Mouse (Mus musculus) liver, embryonic 11.5 days (tissue): ENCODE measurements at regions not wholly inside any gene's neighbourhood (a gene's known extent, or its start where the extent isn't known, plus 50 kb on each side); places are given as distances from the start of the nearest gene placed in this dataset.

Source experiments
- ATAC-seq: fragments of 200-750 bp; cut with Nextera tagmentation; replicated peaks from 2 replicates; pipeline ENCODE4 v1.8.0; 2017; ENCODE audit warnings: moderate number of reproducible peaks, mild to moderate bottlenecking, moderate TSS enrichment, moderate library complexity; ENCODE audit not compliant: low FRiP score
- DNase-seq: peaks from one replicate; pipeline ENCODE4 v3.0.0-alpha.2; 2017; ENCODE audit warnings: low spot score
- H3K27ac ChIP-seq: fragments of 300-500 bp; sonication (generic); 2 replicates; pipeline ENCODE4 v1.5.1; 2014; ENCODE audit warnings: mild to moderate bottlenecking, low read depth, low read length, control low read depth
- H3K27me3 ChIP-seq: fragments of 300-500 bp; sonication (generic); replicated peaks from 2 replicates; pipeline ENCODE4 v1.6.1; 2014; ENCODE audit warnings: low read length, mixed read lengths; ENCODE audit not compliant: control insufficient read depth, insufficient read depth
- H3K36me3 ChIP-seq: fragments of 300-500 bp; sonication (generic); 2 replicates; pipeline ENCODE4 v1.6.1; 2014; ENCODE audit warnings: mild to moderate bottlenecking, low read length, moderate library complexity, mixed read lengths; ENCODE audit not compliant: control insufficient read depth, insufficient read depth
- H3K4me1 ChIP-seq: fragments of 300-500 bp; sonication (generic); replicated peaks from 2 replicates; pipeline ENCODE4 v1.6.1; 2014; ENCODE audit warnings: low read length, mixed read lengths; ENCODE audit not compliant: control insufficient read depth, insufficient read depth
- H3K4me2 ChIP-seq: fragments of 300-500 bp; sonication (generic); 2 replicates; pipeline ENCODE4 v1.6.1; 2014; ENCODE audit warnings: mild to moderate bottlenecking, control low read depth, moderate library complexity
- H3K4me3 ChIP-seq: fragments of 300-500 bp; sonication (generic); 2 replicates; pipeline ENCODE4 v1.5.1; 2014; ENCODE audit warnings: low read depth, low read length, control low read depth
- H3K9ac ChIP-seq: fragments of 300-500 bp; sonication (generic); 2 replicates; pipeline ENCODE4 v1.6.1; 2014; ENCODE audit warnings: low read depth, low read length, control low read depth
- H3K9me3 ChIP-seq: fragments of 300-500 bp; sonication (generic); 2 replicates; pipeline ENCODE4 v1.6.1; 2016; ENCODE audit warnings: low read length, inconsistent platforms, mixed read lengths; ENCODE audit not compliant: control insufficient read depth
- WGBS: fragments of 180-500 bp; shearing (Covaris S2); extraction: QIAGEN DNeasy Blood & Tissue Kit; methylation state at CpG from one replicate; pipeline ENCODE4 v1.1.7; 2014; 5-methylcytosine and 5-hydroxymethylcytosine counted together

DNA sequence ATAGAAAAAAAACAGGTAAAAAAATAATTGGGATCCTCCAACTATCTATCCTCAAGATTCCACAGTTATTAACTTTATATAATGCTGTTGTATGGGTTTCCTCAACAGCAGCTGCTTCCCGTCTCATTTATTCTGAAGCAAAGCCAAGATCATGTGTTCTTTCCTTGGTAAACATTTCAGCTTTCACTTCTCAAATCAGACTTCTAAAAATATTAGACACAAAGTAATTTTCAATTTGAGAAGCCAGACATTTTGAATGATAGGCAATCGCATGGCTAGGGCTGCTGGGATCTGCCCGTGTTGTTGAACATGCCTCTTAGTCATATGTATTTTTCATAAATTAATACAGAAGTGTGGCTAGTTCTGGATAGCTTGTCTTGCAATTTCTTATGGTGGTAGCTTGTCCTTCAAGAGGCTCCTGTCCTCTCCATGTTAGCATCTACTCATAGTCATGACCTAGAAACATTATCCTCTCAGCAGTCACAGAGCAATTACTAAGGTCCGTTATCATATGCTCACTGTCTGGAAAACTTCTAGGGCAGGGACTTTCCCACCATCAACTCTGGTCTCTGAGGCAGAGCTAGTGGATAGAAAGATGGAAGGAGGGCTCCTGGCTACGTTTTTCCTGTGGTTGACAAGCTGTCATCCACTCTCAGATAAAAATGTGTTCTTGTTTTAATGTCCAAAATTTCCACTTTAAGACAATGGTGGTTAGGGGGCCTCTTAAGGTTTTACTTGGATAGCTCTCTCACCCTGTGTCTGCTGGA, 274.6 kb upstream of the Nmur2 start:
- Histone ChIP-seq H3K27ac (no peak overlapping the region), H3K4me1 (no peaks in the 10 kb centered on the region), H3K9ac (no peak overlapping the region), H3K27me3 (no peaks in the 10 kb centered on the region), H3K9me3 (no peaks in the 10 kb centered on the region), H3K4me3 (no peak overlapping the region), H3K36me3 (no peaks in the 10 kb centered on the region), H3K4me2 (no peak overlapping the region)
- ATAC-seq (no peak), DNase-seq (no peak)
- 70% methylated on average over 5 of the region's 5 CpGs for WGBS

DNA sequence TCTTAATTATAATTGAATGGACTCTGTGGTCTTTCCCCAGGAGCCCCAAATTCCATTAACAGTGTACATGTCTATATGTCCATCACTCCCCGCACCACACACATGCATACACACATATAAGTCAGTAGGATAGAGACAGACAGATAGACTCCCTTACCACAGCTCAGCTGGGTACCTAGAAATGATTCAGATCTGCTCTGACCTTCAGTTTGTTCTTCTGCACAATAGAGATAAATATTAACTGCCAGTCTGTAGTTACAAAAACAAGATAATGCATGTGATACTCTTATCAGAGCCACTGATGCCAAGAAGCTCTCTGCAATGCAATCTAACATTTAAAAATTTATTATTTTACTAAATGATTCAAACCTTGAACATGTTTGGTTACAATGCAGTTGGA, 268.7 kb upstream of the Nmur2 start:
- no peak overlapping the region for H3K4me2 ChIP-seq
- WGBS, result 81% methylated on average over 1 of the region's 1 CpGs
- no peak overlapping the region for H3K4me3 ChIP-seq
- H3K4me1 ChIP-seq, result no peaks in the 10 kb centered on the region
- H3K27me3 ChIP-seq, result no peaks in the 10 kb centered on the region
- ATAC-seq, result no peak
- no peak overlapping the region for H3K9ac ChIP-seq
- H3K27ac ChIP-seq, result no peak overlapping the region
- no peak for DNase-seq
- H3K9me3 ChIP-seq, result no peaks in the 10 kb centered on the region
- H3K36me3 ChIP-seq, result no peaks in the 10 kb centered on the region

DNA sequence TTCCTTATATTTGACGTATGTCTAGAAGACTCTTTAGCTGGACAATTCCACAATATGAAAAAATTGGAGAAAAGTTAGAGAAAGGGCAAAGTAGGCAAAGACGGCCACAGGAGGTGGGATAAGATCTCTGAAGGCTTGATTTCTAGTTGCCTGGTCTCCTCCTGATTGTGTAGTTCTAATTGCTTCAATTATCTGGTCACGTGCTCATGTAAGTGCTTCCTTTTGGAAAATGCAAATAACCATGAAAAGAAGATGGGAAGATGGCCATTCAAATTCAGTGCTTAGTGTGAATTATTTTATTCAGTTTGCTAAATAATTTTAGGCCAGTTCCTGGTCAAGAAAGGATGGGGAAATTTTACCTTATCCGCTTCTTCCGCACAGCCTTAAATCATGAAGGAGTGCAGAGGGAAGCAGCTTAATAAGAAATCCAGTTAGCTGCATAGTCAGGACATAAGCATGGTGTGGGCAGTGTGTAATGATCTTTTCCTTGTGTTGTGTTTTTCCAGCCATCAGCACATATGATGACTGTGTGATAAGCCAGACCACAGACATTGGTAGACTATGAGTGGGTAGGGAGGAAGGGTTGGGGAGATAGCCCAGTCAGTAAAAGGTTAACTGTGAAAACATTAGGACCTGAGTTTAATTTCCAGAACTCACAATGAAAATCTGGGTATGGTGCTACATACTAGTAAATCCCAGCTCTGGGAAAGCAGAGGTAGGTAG, 267.7 kb upstream of the Nmur2 start:
- Histone ChIP-seq H3K27me3 (no peaks in the 10 kb centered on the region), H3K4me1 (no peaks in the 10 kb centered on the region), H3K4me2 (no peak overlapping the region), H3K27ac (no peak overlapping the region), H3K9me3 (no peaks in the 10 kb centered on the region), H3K4me3 (no peak overlapping the region), H3K9ac (no peak overlapping the region), H3K36me3 (no peaks in the 10 kb centered on the region)
- DNase-seq (no peak), ATAC-seq (no peak)
- WGBS, result 89% methylated on average over 5 of the region's 5 CpGs

- 26% methylated on average over 3 of the region's 3 CpGs for WGBS
- H3K4me3 ChIP-seq, result no peak overlapping the region
- H3K27me3 ChIP-seq, result no peaks in the 10 kb centered on the region
- H3K4me2 ChIP-seq, result no peak overlapping the region
- no peak for DNase-seq
- H3K36me3 ChIP-seq, result no peaks in the 10 kb centered on the region
- H3K27ac ChIP-seq, result no peak overlapping the region
- H3K9ac ChIP-seq, result no peak overlapping the region
- ATAC-seq, result no peak
- no peaks in the 10 kb centered on the region for H3K9me3 ChIP-seq
- H3K4me1 ChIP-seq, result no peaks in the 10 kb centered on the region
These were observed 266.2 kb upstream of the Nmur2 start for GRCm38 (mm10) chr11:56307051-56307450.

GRCm38 (mm10) chr11:56290651-56291578, 250.1 kb upstream of the Nmur2 start:
- WGBS, result 78% methylated on average over 13 of the region's 13 CpGs
- Histone ChIP-seq H3K27ac (no peak overlapping the region), H3K36me3 (no peaks in the 10 kb centered on the region), H3K27me3 (no peaks in the 10 kb centered on the region), H3K4me1 (no peaks in the 10 kb centered on the region), H3K9ac (no peak overlapping the region), H3K4me2 (no peak overlapping the region), H3K4me3 (no peak overlapping the region), H3K9me3 (no peaks in the 10 kb centered on the region; the same call in 1 of the 2 replicates)
- no peak for ATAC-seq
- DNase-seq, result no peak

DNA sequence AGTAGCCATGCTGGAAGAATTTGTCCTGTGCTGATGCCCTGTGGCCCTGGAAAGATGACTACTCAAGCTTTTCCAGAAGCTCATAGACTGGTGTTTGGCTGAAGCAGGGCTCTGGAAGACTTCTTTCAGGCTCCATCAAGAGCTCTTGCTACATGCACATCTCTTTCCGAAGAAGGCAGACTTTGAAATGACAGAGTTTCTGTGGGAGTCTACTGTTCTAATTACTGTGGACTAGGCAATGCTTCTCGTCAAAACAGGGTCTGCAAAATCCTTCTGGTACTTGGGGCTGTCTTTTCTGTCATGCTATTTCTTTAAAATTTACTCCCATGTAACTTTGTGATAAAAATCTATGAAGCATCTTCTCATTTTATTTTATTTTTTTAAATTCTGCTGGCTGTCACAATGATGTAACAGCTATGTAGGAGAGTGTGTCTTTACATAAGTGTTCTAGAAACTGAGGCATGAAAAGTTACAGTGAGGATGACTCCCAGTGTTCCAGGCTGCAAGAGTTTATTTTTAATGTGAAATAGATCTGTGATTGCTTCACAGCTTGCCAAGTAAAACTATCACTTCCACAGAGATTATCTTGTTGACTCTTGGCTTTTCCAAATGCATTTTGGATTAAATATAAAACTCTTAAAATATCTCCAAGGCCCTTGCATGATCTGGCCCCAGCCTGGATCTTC, 244.9 kb upstream of the Nmur2 start:
- ATAC-seq (no peak), DNase-seq (no peak)

GRCm38 (mm10) chr11:56281201-56281600, 240.4 kb upstream of the Nmur2 start:
- WGBS, result 84% methylated on average over 4 of the region's 4 CpGs
- Histone ChIP-seq H3K4me1 (no peaks in the 10 kb centered on the region), H3K9ac (no peak overlapping the region), H3K9me3 (no peaks in the 10 kb centered on the region), H3K36me3 (no peaks in the 10 kb centered on the region), H3K4me3 (no peak overlapping the region), H3K27ac (no peak overlapping the region), H3K4me2 (no peak overlapping the region), H3K27me3 (no peaks in the 10 kb centered on the region)
- ATAC-seq (no peak), DNase-seq (no peak)

More for the DNA sequence above, 244.9 kb upstream of the Nmur2 start:
- Histone ChIP-seq H3K27me3 (no peaks in the 10 kb centered on the region), H3K27ac (no peak overlapping the region), H3K4me1 (no peaks in the 10 kb centered on the region), H3K4me3 (no peak overlapping the region), H3K9ac (no peak overlapping the region), H3K36me3 (no peaks in the 10 kb centered on the region), H3K9me3 (no peaks in the 10 kb centered on the region), H3K4me2 (no peak overlapping the region)
- WGBS, result 64% methylated on average over 2 of the region's 2 CpGs

DNA sequence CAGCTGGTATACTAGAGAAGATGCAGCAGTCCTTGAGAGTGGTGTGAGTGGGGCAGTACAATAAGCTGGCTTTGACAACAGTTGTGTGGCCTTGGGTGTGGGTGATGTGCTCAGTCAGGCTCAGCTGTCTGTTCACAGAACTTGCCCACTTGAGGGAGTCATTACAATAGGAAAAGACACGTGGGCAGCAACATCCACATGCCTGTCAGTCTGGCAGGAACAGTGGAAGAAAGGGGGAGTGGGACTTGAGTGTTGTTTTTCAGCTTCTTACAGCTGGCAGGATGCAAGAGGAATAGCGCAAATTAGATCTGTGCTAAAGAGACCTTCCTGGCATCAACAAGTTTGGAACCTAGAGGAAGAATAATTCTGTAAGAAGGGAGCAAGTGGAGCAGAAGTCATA, 239.4 kb upstream of the Nmur2 start:
- Histone ChIP-seq H3K27me3 (no peaks in the 10 kb centered on the region), H3K9ac (no peak overlapping the region), H3K4me3 (no peak overlapping the region), H3K4me2 (no peak overlapping the region), H3K27ac (no peak overlapping the region), H3K36me3 (no peaks in the 10 kb centered on the region), H3K4me1 (no peaks in the 10 kb centered on the region), H3K9me3 (no peaks in the 10 kb centered on the region)
- 58% methylated on average over 2 of the region's 2 CpGs for WGBS
- ATAC-seq (no peak), DNase-seq (no peak)
